Mouse (Mus musculus): Measurements from ENCODE around the gene Il20rb. TPM values are rescaled to one million over a fixed set of nuclear protein-coding genes. Genes with fewer than 3 reads are reported as not detected.

The Il20rb gene
- polyA plus RNA-seq, 1 experiment from 2014 or later, result 0.53 TPM

GRCm38 (mm10) chr9:100493611-100494261 lies 7.1 kb upstream of the Il20rb start:
- H3K9me3 ChIP-seq, result no peaks in the 10 kb centered on the region
- no peaks in the 10 kb centered on the region for H3K27me3 ChIP-seq
- WGBS, result 92% methylated on average over 5 of the region's 5 CpGs
- H3K27ac ChIP-seq, result no peak overlapping the region
- H3K4me3 ChIP-seq, result no peak overlapping the region
- H3K4me2 ChIP-seq, result no peak overlapping the region
- H3K4me1 ChIP-seq (replicated peaks), result no peaks in the 10 kb centered on the region
- H3K9ac ChIP-seq, result no peak overlapping the region
- peaks cover 12% of the 10 kb centered on the region; the same call in 1 of the 2 replicates for H3K36me3 ChIP-seq
- ATAC-seq (ENCODE audit: low FRiP score), result no peak

GRCm38 (mm10) chr9:100491424-100491823 lies 4.8 kb upstream of the Il20rb start:
- 87% methylated on average over 1 of the region's 1 CpGs for WGBS
- no peak for ATAC-seq (ENCODE audit: low FRiP score)

GRCm38 (mm10) chr9:100488969-100489368 lies 2.4 kb upstream of the Il20rb start:
- Histone ChIP-seq H3K4me1 (replicated peaks) (no peaks in the 10 kb centered on the region), H3K27ac (no peak overlapping the region), H3K36me3 (0 out of 2 replicates have a peak, but pooled peaks cover 3% of the 10 kb centered on the region), H3K9me3 (no peaks in the 10 kb centered on the region), H3K9ac (no peak overlapping the region), H3K4me3 (no peak overlapping the region), H3K4me2 (no peak overlapping the region), H3K27me3 (no peaks in the 10 kb centered on the region)
- WGBS, result 95% methylated on average over 6 of the region's 6 CpGs
- ATAC-seq (ENCODE audit: low FRiP score), result no peak

More at GRCm38 (mm10) chr9:100491424-100491823, 4.8 kb upstream of the Il20rb start:
- Histone ChIP-seq H3K4me2 (no peak overlapping the region), H3K4me3 (no peak overlapping the region), H3K27me3 (no peaks in the 10 kb centered on the region), H3K9me3 (no peaks in the 10 kb centered on the region), H3K27ac (no peak overlapping the region), H3K9ac (no peak overlapping the region), H3K4me1 (replicated peaks) (no peaks in the 10 kb centered on the region), H3K36me3 (0 out of 2 replicates have a peak, but pooled peaks cover 3% of the 10 kb centered on the region)

GRCm38 (mm10) chr9:100488056-100488713 lies 1.6 kb upstream of the Il20rb start:
- no peaks in the 10 kb centered on the region for H3K4me1 ChIP-seq (replicated peaks)
- no peaks in the 10 kb centered on the region for H3K27me3 ChIP-seq
- no peak overlapping the region for H3K9ac ChIP-seq
- WGBS, result 66% methylated on average over 7 of the region's 7 CpGs
- H3K27ac ChIP-seq, result no peak overlapping the region
- no peaks in the 10 kb centered on the region for H3K9me3 ChIP-seq
- no peak overlapping the region for H3K4me3 ChIP-seq
- no peak overlapping the region for H3K4me2 ChIP-seq
- no peak for ATAC-seq (ENCODE audit: low FRiP score)
- H3K36me3 ChIP-seq, result 0 out of 2 replicates have a peak, but pooled peaks cover 3% of the 10 kb centered on the region

GRCm38 (mm10) chr9:100483318-100483717 lies 3.3 kb downstream of the Il20rb start:
- ATAC-seq (ENCODE audit: low FRiP score), result no peak
- 95% methylated on average over 5 of the region's 5 CpGs for WGBS
- Histone ChIP-seq H3K27me3 (no peaks in the 10 kb centered on the region), H3K9ac (no peak overlapping the region), H3K4me3 (no peak overlapping the region), H3K4me1 (replicated peaks) (0 out of 2 replicates have a peak, but pooled peaks cover 3% of the 10 kb centered on the region), H3K36me3 (no peaks in the 10 kb centered on the region; the same call in 1 of the 2 replicates), H3K9me3 (no peaks in the 10 kb centered on the region), H3K4me2 (no peak overlapping the region), H3K27ac (no peak overlapping the region)

- Histone ChIP-seq H3K27me3 (no peaks in the 10 kb centered on the region), H3K4me3 (no peak overlapping the region), H3K9ac (no peak overlapping the region), H3K4me2 (no peak overlapping the region), H3K27ac (no peak overlapping the region), H3K36me3 (no peaks in the 10 kb centered on the region; the same call in 1 of the 2 replicates), H3K9me3 (peaks cover 7% of the 10 kb centered on the region; the same call in 1 of the 2 replicates), H3K4me1 (replicated peaks) (0 out of 2 replicates have a peak, but pooled peaks cover 3% of the 10 kb centered on the region)
- WGBS, result 79% methylated on average over 6 of the region's 6 CpGs
- ATAC-seq (ENCODE audit: low FRiP score), result no peak
These were observed 5.0 kb downstream of the Il20rb start for GRCm38 (mm10) chr9:100481626-100482025.

GRCm38 (mm10) chr9:100474056-100474455 lies 12.5 kb downstream of the Il20rb start:
- Histone ChIP-seq H3K4me2 (no peak overlapping the region), H3K27ac (no peak overlapping the region), H3K4me3 (no peak overlapping the region), H3K36me3 (no peaks in the 10 kb centered on the region; the same call in 1 of the 2 replicates), H3K9ac (no peak overlapping the region), H3K27me3 (no peaks in the 10 kb centered on the region), H3K9me3 (peaks cover 8% of the 10 kb centered on the region; the same call in 1 of the 2 replicates), H3K4me1 (replicated peaks) (peaks cover 4% of the 10 kb centered on the region; the same call in 1 of the 2 replicates)
- WGBS, result 84% methylated on average over 1 of the region's 1 CpGs
- ATAC-seq (ENCODE audit: low FRiP score), result no peak

- no peak for ATAC-seq (ENCODE audit: low FRiP score)
- 87% methylated on average over 6 of the region's 6 CpGs for WGBS
- H3K36me3 ChIP-seq, result no peaks in the 10 kb centered on the region; the same call in 1 of the 2 replicates
- no peak overlapping the region for H3K4me2 ChIP-seq
- H3K27me3 ChIP-seq, result no peaks in the 10 kb centered on the region
- no peak overlapping the region for H3K27ac ChIP-seq
- no peak overlapping the region for H3K9ac ChIP-seq
- peaks cover 4% of the 10 kb centered on the region; the same call in 1 of the 2 replicates for H3K4me1 ChIP-seq (replicated peaks)
- H3K9me3 ChIP-seq, result peaks cover 8% of the 10 kb centered on the region; the same call in 1 of the 2 replicates
- no peak overlapping the region for H3K4me3 ChIP-seq
These were observed 13.2 kb downstream of the Il20rb start for GRCm38 (mm10) chr9:100473361-100473760.

- Histone ChIP-seq H3K9me3 (peaks cover 8% of the 10 kb centered on the region; the same call in 1 of the 2 replicates), H3K4me2 (no peak overlapping the region), H3K9ac (no peak overlapping the region), H3K4me1 (replicated peaks) (peaks cover 4% of the 10 kb centered on the region; the same call in 1 of the 2 replicates), H3K36me3 (no peaks in the 10 kb centered on the region), H3K27me3 (no peaks in the 10 kb centered on the region), H3K27ac (no peak overlapping the region), H3K4me3 (no peak overlapping the region)
- WGBS, result 93% methylated on average over 8 of the region's 8 CpGs
- no peak for ATAC-seq (ENCODE audit: low FRiP score)
These were observed 13.7 kb downstream of the Il20rb start for GRCm38 (mm10) chr9:100472931-100473330.

GRCm38 (mm10) chr9:100471605-100471953 lies 15.0 kb downstream of the Il20rb start:
- Histone ChIP-seq H3K36me3 (no peaks in the 10 kb centered on the region), H3K27ac (no peak overlapping the region), H3K4me3 (no peak overlapping the region), H3K27me3 (no peaks in the 10 kb centered on the region), H3K9ac (no peak overlapping the region), H3K4me1 (replicated peaks) (peaks cover 8% of the 10 kb centered on the region; the same call in 1 of the 2 replicates), H3K4me2 (no peak overlapping the region), H3K9me3 (0 out of 2 replicates have a peak, but pooled peaks cover under 1% of the 10 kb centered on the region)
- WGBS, result 79% methylated on average over 4 of the region's 4 CpGs
- no peak for ATAC-seq (ENCODE audit: low FRiP score)

- 70% methylated on average over 8 of the region's 8 CpGs for WGBS
- ATAC-seq (ENCODE audit: low FRiP score), result no peak
- no peaks in the 10 kb centered on the region for H3K27me3 ChIP-seq
These were observed 15.5 kb downstream of the Il20rb start for GRCm38 (mm10) chr9:100470936-100471604.

GRCm38 (mm10) chr9:100470228-100470627 lies 16.4 kb downstream of the Il20rb start:
- Histone ChIP-seq H3K4me1 (replicated peaks) (peaks cover 8% of the 10 kb centered on the region; the same call in 1 of the 2 replicates), H3K36me3 (peaks cover 4% of the 10 kb centered on the region), H3K4me2 (no peak overlapping the region), H3K9ac (no peak overlapping the region), H3K9me3 (no peaks in the 10 kb centered on the region), H3K4me3 (no peak overlapping the region), H3K27ac (no peak overlapping the region), H3K27me3 (no peaks in the 10 kb centered on the region)
- no peak for ATAC-seq (ENCODE audit: low FRiP score)
- WGBS, result 74% methylated on average over 1 of the region's 1 CpGs

More at GRCm38 (mm10) chr9:100470936-100471604, 15.5 kb downstream of the Il20rb start:
- H3K4me2 ChIP-seq, result no peak overlapping the region
- no peak overlapping the region for H3K4me3 ChIP-seq
- peaks cover 1% of the 10 kb centered on the region for H3K36me3 ChIP-seq
- H3K9me3 ChIP-seq, result no peaks in the 10 kb centered on the region
- H3K27ac ChIP-seq, result no peak overlapping the region
- H3K9ac ChIP-seq, result no peak overlapping the region
- peaks cover 8% of the 10 kb centered on the region; the same call in 1 of the 2 replicates for H3K4me1 ChIP-seq (replicated peaks)

All from hindbrain, embryonic 13.5 days (tissue).